Mouse (Mus musculus): ENCODE data around the gene Slc25a39.

DNA sequence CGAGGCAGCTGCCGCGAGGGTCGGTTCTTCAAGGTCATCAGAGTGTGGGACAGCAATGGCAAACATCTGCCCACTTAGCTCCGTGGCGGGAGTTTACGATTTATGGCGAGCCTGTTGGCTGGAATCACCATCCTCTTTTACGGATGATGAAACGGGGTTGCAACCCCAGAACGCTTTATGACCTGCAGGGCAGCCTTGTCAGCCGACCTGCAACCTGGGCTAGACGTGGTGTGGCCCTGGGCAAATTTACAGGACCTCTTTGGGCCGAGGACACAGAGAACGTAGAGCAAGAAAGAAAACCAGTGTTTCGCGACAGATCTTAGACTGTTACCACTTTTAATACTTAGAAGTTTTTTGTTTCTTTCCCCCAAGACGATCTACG lies at the start of gene Slc25a39:
- TF ChIP-seq CTCF (IDR thresholded peaks at IDR 0.05; ENCODE audit: low read depth): no peak
- TF ChIP-seq EP300 (optimal IDR thresholded peaks at IDR 0.05): no peak
